Mouse (Mus musculus) intestine, embryonic 16.5 days (tissue): ENCODE measurements around the gene Atp5g2. TPM values are rescaled to one million over a fixed set of nuclear protein-coding genes. Genes with fewer than 3 reads are reported as not detected.

Experiments
- ATAC-seq: fragments of 200-750 bp; cut with Nextera tagmentation; 2 replicates; pipeline ENCODE4 v1.8.0; 2017; ENCODE audit warnings: moderate TSS enrichment, moderate library complexity
- H3K27ac ChIP-seq: fragments of 300-500 bp; sonication (generic); 2 replicates; pipeline ENCODE4 v1.5.1; 2014; ENCODE audit warnings: mild to moderate bottlenecking, low read length
- H3K27me3 ChIP-seq: fragments of 300-500 bp; sonication (generic); replicated peaks from 2 replicates; pipeline ENCODE4 v1.6.1; 2014; ENCODE audit warnings: low read length, control low read depth, mixed read lengths; ENCODE audit not compliant: control insufficient read depth, insufficient read depth
- H3K36me3 ChIP-seq: fragments of 300-500 bp; sonication (generic); 2 replicates; pipeline ENCODE4 v1.6.1; 2014; ENCODE audit warnings: low read length, control low read depth; ENCODE audit not compliant: control insufficient read depth, insufficient read depth
- H3K4me1 ChIP-seq: fragments of 300-500 bp; sonication (generic); 2 replicates; pipeline ENCODE4 v1.6.1; 2014; ENCODE audit warnings: low read length, control low read depth, mixed read lengths; ENCODE audit not compliant: control insufficient read depth, insufficient read depth
- H3K4me2 ChIP-seq: fragments of 300-500 bp; sonication (generic); 2 replicates; pipeline ENCODE4 v1.6.1; 2014; ENCODE audit warnings: low read depth, low read length, control low read depth
- H3K4me3 ChIP-seq: fragments of 300-500 bp; sonication (generic); 2 replicates; pipeline ENCODE4 v1.5.1; 2014; ENCODE audit warnings: mild to moderate bottlenecking, low read length
- H3K9ac ChIP-seq: fragments of 300-500 bp; sonication (generic); 2 replicates; pipeline ENCODE4 v1.6.1; 2014; ENCODE audit warnings: low read depth, low read length
- H3K9me3 ChIP-seq: fragments of 300-500 bp; sonication (generic); 2 replicates; pipeline ENCODE4 v1.6.1; 2016; ENCODE audit warnings: low read length, control low read depth; ENCODE audit not compliant: control insufficient read depth
- WGBS: fragments of 180-500 bp; shearing (Covaris S2); extraction: QIAGEN DNeasy Blood & Tissue Kit; methylation state at CpG from one replicate; pipeline ENCODE4 v1.1.7; 2014; 5-methylcytosine and 5-hydroxymethylcytosine counted together
- polyA plus RNA-seq: library from polyadenylated mRNA; unstranded; fragments of >200 nt; fragmentation: Nextera tagmentation; extraction: Ambion mirVana; gene quantifications from 2 replicates; pipeline ENCODE4 v1.2.1, GENCODE M21; 2015

Atp5g2 gene
- polyA plus RNA-seq, 1 experiment from 2014 or later: 55.5 TPM

GRCm38 (mm10) chr15:102698193-102698592 lies 26.0 kb upstream of the Atp5g2 start:
- 1% methylated on average over 11 of the region's 11 CpGs for WGBS
- H3K27me3 ChIP-seq: peaks cover 60% of the 10 kb centered on the region

GRCm38 (mm10) chr15:102696899-102697298 lies 24.7 kb upstream of the Atp5g2 start:
- no peaks in the 10 kb centered on the region for H3K9me3 ChIP-seq
- no peak overlapping the region for H3K9ac ChIP-seq
- H3K4me1 ChIP-seq: peaks cover 15% of the 10 kb centered on the region; the same call in 1 of the 2 replicates
- no peaks in the 10 kb centered on the region for H3K36me3 ChIP-seq
- peaks cover 72% of the 10 kb centered on the region for H3K27me3 ChIP-seq
- H3K4me2 ChIP-seq: no peak overlapping the region
- 41% methylated on average over 3 of the region's 3 CpGs for WGBS
- no peak overlapping the region for H3K4me3 ChIP-seq
- no peak overlapping the region for H3K27ac ChIP-seq
- ATAC-seq: no peak

More at GRCm38 (mm10) chr15:102698193-102698592, 26.0 kb upstream of the Atp5g2 start:
- Histone ChIP-seq H3K27ac (no peak overlapping the region), H3K4me1 (peaks cover 6% of the 10 kb centered on the region; the same call in 1 of the 2 replicates), H3K9me3 (no peaks in the 10 kb centered on the region), H3K4me3 (no peak overlapping the region), H3K9ac (no peak overlapping the region), H3K36me3 (no peaks in the 10 kb centered on the region), H3K4me2 (no peak overlapping the region)
- ATAC-seq: peak; percentile 43; the same call in 1 of the 2 replicates

- no peak overlapping the region for H3K27ac ChIP-seq
- H3K9me3 ChIP-seq: no peaks in the 10 kb centered on the region
- no peak overlapping the region for H3K9ac ChIP-seq
- WGBS: under 1% methylated on average over 11 of the region's 11 CpGs
- H3K27me3 ChIP-seq: peaks cover 67% of the 10 kb centered on the region
- H3K36me3 ChIP-seq: no peaks in the 10 kb centered on the region
- H3K4me2 ChIP-seq: peak overlapping the region; percentile 97
- peak; percentile 74 for ATAC-seq
- H3K4me1 ChIP-seq: peaks cover 15% of the 10 kb centered on the region; the same call in 1 of the 2 replicates
- H3K4me3 ChIP-seq: peak overlapping the region; percentile 58
Measured at GRCm38 (mm10) chr15:102693600-102693999, 21.4 kb upstream of the Atp5g2 start.

- WGBS: under 1% methylated on average over 32 of the region's 32 CpGs
- no peaks in the 10 kb centered on the region for H3K36me3 ChIP-seq
- H3K4me1 ChIP-seq: peaks cover 15% of the 10 kb centered on the region; the same call in 1 of the 2 replicates
- peak overlapping the region; percentile 58 for H3K4me3 ChIP-seq
- no peaks in the 10 kb centered on the region for H3K9me3 ChIP-seq
- no peak overlapping the region for H3K27ac ChIP-seq
- peak overlapping the region; percentile 97 for H3K4me2 ChIP-seq
- peak overlapping the region; percentile 51 for H3K9ac ChIP-seq
- ATAC-seq: peak; percentile 61
- H3K27me3 ChIP-seq: peaks cover 62% of the 10 kb centered on the region
Measured at GRCm38 (mm10) chr15:102692991-102693411, 20.8 kb upstream of the Atp5g2 start.

- WGBS: 5% methylated on average over 26 of the region's 26 CpGs
- peak; percentile 44; the same call in 1 of the 2 replicates for ATAC-seq
Measured at GRCm38 (mm10) chr15:102692321-102692804, 20.2 kb upstream of the Atp5g2 start.

GRCm38 (mm10) chr15:102685791-102686190 lies 13.6 kb upstream of the Atp5g2 start:
- 22% methylated on average over 4 of the region's 4 CpGs for WGBS
- H3K9ac ChIP-seq: no peak overlapping the region
- no peaks in the 10 kb centered on the region for H3K4me1 ChIP-seq
- H3K27me3 ChIP-seq: peaks cover 2% of the 10 kb centered on the region; the same call in 1 of the 2 replicates
- H3K27ac ChIP-seq: no peak overlapping the region
- H3K4me2 ChIP-seq: no peak overlapping the region
- no peak overlapping the region for H3K4me3 ChIP-seq
- H3K9me3 ChIP-seq: no peaks in the 10 kb centered on the region
- no peak for ATAC-seq
- no peaks in the 10 kb centered on the region for H3K36me3 ChIP-seq

More at GRCm38 (mm10) chr15:102692321-102692804, 20.2 kb upstream of the Atp5g2 start:
- H3K4me2 ChIP-seq: peak overlapping the region; percentile 97
- H3K4me1 ChIP-seq: peaks cover 15% of the 10 kb centered on the region; the same call in 1 of the 2 replicates
- peak overlapping the region; percentile 35; the same call in 1 of the 2 replicates for H3K9ac ChIP-seq
- no peaks in the 10 kb centered on the region for H3K9me3 ChIP-seq
- no peak overlapping the region for H3K27ac ChIP-seq
- H3K27me3 ChIP-seq: peaks cover 56% of the 10 kb centered on the region
- H3K36me3 ChIP-seq: no peaks in the 10 kb centered on the region
- H3K4me3 ChIP-seq: peak overlapping the region; percentile 58

GRCm38 (mm10) chr15:102683670-102684069 lies 11.5 kb upstream of the Atp5g2 start:
- Histone ChIP-seq H3K9me3 (no peaks in the 10 kb centered on the region), H3K4me1 (no peaks in the 10 kb centered on the region), H3K27me3 (peaks cover 2% of the 10 kb centered on the region; the same call in 1 of the 2 replicates), H3K4me3 (no peak overlapping the region), H3K9ac (no peak overlapping the region), H3K27ac (no peak overlapping the region), H3K4me2 (no peak overlapping the region), H3K36me3 (no peaks in the 10 kb centered on the region)
- WGBS: 17% methylated on average over 1 of the region's 1 CpGs
- ATAC-seq: no peak

- ATAC-seq: no peak
- Histone ChIP-seq H3K9ac (no peak overlapping the region), H3K27ac (no peak overlapping the region), H3K27me3 (no peaks in the 10 kb centered on the region), H3K4me3 (no peak overlapping the region), H3K9me3 (no peaks in the 10 kb centered on the region), H3K4me1 (peaks cover 15% of the 10 kb centered on the region), H3K36me3 (no peaks in the 10 kb centered on the region), H3K4me2 (no peak overlapping the region)
- WGBS: 90% methylated on average over 2 of the region's 2 CpGs
Measured at GRCm38 (mm10) chr15:102676345-102676744, 4.2 kb upstream of the Atp5g2 start.

- WGBS: 2% methylated on average over 10 of the region's 10 CpGs
- peak; percentile 45 for ATAC-seq
Measured at GRCm38 (mm10) chr15:102673548-102673947, 1.4 kb upstream of the Atp5g2 start.

More at GRCm38 (mm10) chr15:102673548-102673947, 1.4 kb upstream of the Atp5g2 start:
- Histone ChIP-seq H3K36me3 (no peaks in the 10 kb centered on the region), H3K9ac (no peak overlapping the region; the same call in 1 of the 2 replicates), H3K4me3 (peak overlapping the region; percentile 24), H3K4me1 (peaks cover 23% of the 10 kb centered on the region), H3K27ac (peak overlapping the region; percentile 83), H3K27me3 (no peaks in the 10 kb centered on the region), H3K9me3 (no peaks in the 10 kb centered on the region), H3K4me2 (peak overlapping the region; percentile 90)
